Mouse (Mus musculus): ENCODE data around the gene Dnaja3. TPM values are rescaled to one million over a fixed set of nuclear protein-coding genes. Genes with fewer than 3 reads are reported as not detected.
A peak's percentile ranks its signal among the peaks of the same experiment; 100 is the strongest.

The Dnaja3 gene
- polyA plus RNA-seq, 1 experiment from 2014 or later = 79.6 TPM

DNA sequence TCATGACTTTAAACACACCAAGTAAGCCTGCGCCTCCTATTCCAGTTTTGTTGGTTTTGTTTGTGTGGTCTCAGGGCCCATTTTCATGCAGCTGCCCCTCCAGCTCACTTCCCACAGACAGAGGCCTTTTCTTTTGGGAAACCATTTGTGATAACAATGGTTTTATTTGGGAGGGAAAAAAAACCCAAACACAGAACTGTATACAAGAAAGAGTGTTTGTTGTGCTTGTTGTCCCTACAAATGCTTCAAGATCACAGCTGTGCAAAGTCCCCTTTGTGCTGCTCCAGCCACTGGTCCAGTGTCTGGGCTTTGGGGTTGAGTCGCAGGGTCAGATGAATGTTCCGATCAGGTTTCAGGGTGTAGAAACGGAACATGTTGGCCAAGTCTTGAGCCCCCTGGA, 71.4 kb downstream of the Dnaja3 start:
- H3K4me1 ChIP-seq (replicated peaks) = no peaks in the 10 kb centered on the region
- no peak overlapping the region for H3K27ac ChIP-seq
- H3K9me3 ChIP-seq (replicated peaks) = no peaks in the 10 kb centered on the region
- H3K36me3 ChIP-seq = peaks cover 44% of the 10 kb centered on the region
- ATAC-seq (replicated peaks; ENCODE audit: insufficient number of reproducible peaks, insufficient read depth, low FRiP score, low read depth) = no peak
- no peak overlapping the region for H3K4me3 ChIP-seq
- no peak overlapping the region for H3K9ac ChIP-seq
- no peaks in the 10 kb centered on the region for H3K27me3 ChIP-seq
- WGBS = 87% methylated on average over 4 of the region's 4 CpGs
- H3K4me2 ChIP-seq = no peak overlapping the region

GRCm38 (mm10) chr16:4713861-4714710, 74.3 kb downstream of the Dnaja3 start:
- Histone ChIP-seq H3K9me3 (replicated peaks) (no peaks in the 10 kb centered on the region), H3K9ac (no peak overlapping the region), H3K27me3 (no peaks in the 10 kb centered on the region), H3K4me1 (replicated peaks) (peaks cover 4% of the 10 kb centered on the region; the same call in 1 of the 2 replicates), H3K4me2 (no peak overlapping the region), H3K36me3 (peaks cover 20% of the 10 kb centered on the region; the same call in 1 of the 2 replicates), H3K27ac (no peak overlapping the region), H3K4me3 (no peak overlapping the region)
- 72% methylated on average over 17 of the region's 17 CpGs for WGBS
- no peak; the same call in 1 of the 2 replicates for ATAC-seq (replicated peaks; ENCODE audit: insufficient number of reproducible peaks, insufficient read depth, low FRiP score, low read depth)

DNA sequence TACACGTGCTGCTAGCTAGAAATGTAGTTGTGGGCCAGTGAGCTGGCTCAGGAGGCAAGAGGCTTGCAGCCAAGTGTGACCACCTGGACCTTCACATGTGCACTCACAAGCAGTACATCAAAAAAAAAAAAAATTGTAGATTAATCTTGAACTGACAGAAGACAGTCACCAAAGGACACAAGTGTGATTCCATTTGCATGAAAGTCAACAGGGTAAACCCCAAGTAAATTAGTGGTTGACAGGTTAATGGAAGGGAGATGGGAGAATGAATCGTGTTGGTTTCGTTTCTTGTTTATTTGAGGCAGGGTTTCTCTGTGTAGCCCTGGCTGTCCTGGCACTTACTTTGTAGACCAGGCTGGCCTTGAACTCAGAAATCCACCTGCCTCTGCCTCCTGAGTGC, 78.1 kb downstream of the Dnaja3 start:
- no peaks in the 10 kb centered on the region for H3K9me3 ChIP-seq (replicated peaks)
- H3K9ac ChIP-seq = peak overlapping the region; percentile 56; the same call in 1 of the 2 replicates
- H3K27ac ChIP-seq = no peak overlapping the region
- peak overlapping the region; percentile 70 for H3K4me3 ChIP-seq
- 80% methylated on average over 3 of the region's 3 CpGs for WGBS
- peaks cover 8% of the 10 kb centered on the region; the same call in 1 of the 2 replicates for H3K4me1 ChIP-seq (replicated peaks)
- H3K36me3 ChIP-seq = 0 out of 2 replicates have a peak, but pooled peaks cover 7% of the 10 kb centered on the region
- no peak for ATAC-seq (replicated peaks; ENCODE audit: insufficient number of reproducible peaks, insufficient read depth, low FRiP score, low read depth)
- H3K4me2 ChIP-seq = peak overlapping the region; percentile 73
- H3K27me3 ChIP-seq = no peaks in the 10 kb centered on the region

DNA sequence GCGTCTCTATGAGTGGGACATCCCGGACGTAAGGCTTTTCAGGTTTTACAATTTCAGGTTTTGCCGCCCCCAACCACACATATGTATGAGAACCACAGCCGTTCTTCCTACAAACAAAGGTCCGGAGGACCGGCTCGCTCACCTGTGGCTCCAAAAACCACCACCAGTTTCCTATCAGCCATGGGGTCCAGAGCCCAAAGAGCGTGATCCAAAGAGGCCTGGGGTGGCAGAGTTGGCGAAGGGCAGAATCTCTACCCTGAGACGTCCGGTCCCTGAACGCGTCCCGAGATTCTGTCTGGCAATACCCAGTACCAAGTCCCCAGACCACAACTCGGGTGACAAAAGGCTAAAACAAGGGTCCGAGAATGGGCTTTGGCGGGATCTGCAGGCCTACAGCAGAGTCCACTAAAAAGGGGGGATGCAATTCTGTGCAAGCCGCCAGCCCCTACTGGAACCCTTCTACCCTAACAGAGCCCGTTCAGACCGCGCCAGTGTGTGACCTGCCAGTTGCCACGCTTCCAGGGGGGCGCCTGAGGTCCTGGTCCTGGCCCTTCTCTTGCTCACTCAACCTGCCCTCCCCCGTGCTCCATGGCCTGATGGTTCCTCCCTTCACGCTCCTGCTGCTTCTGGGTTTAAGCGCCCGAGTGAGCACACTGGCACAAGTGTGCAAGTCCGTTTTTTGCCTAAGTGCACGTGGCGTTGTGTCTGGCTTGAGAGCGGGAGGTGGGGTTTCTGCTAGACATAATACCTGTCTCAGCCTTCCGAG, 79.1 kb downstream of the Dnaja3 start, which contains the start of gene Nmral1:
Gene Nmral1, minus strand, starts transcription at position 604 of the 766 bp plus-strand sequence.
- H3K4me2 ChIP-seq = peak within 1 kb of the TSS; percentile 73
- 9% methylated on average over 33 of the region's 33 CpGs for WGBS
- H3K36me3 ChIP-seq = 0 out of 2 replicates have a peak, but pooled peaks cover 7% of the 10 kb centered on the region

GRCm38 (mm10) chr16:4722128-4722914, 82.5 kb downstream of the Dnaja3 start:
- Histone ChIP-seq H3K27me3 (no peaks in the 10 kb centered on the region), H3K4me3 (no peak overlapping the region), H3K36me3 (no peaks in the 10 kb centered on the region), H3K9me3 (replicated peaks) (no peaks in the 10 kb centered on the region), H3K9ac (no peak overlapping the region), H3K4me2 (no peak overlapping the region), H3K4me1 (replicated peaks) (peaks cover 12% of the 10 kb centered on the region), H3K27ac (no peak overlapping the region)
- ATAC-seq (replicated peaks; ENCODE audit: insufficient number of reproducible peaks, insufficient read depth, low FRiP score, low read depth) = no peak
- 61% methylated on average over 7 of the region's 7 CpGs for WGBS

More for the DNA sequence above, 79.1 kb downstream of the Dnaja3 start, which contains the start of gene Nmral1:
- Histone ChIP-seq H3K4me1 (replicated peaks) (peaks cover 8% of the 10 kb centered on the region; the same call in 1 of the 2 replicates), H3K9me3 (replicated peaks) (no peaks in the 10 kb centered on the region), H3K27ac (peak within 1 kb of the TSS; percentile 35; the same call in 1 of the 2 replicates), H3K4me3 (peak within 1 kb of the TSS; percentile 70), H3K27me3 (no peaks in the 10 kb centered on the region), H3K9ac (peak within 1 kb of the TSS; percentile 56)
- peak; percentile 72 for ATAC-seq (replicated peaks; ENCODE audit: insufficient number of reproducible peaks, insufficient read depth, low FRiP score, low read depth)

DNA sequence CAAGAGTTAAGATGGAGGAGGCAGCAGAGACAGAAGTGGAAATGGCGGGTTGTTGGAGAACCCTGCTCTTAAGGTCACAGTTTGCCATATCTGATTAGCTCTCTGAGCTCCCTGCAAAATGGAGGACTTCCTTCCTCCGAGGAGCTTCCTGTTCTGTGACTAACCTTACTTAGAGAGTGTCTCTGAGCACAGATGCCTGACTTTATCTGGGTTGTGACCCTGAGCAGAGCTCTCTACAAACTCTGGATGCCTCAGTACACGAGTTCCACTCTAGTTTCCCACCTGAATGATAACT, 83.1 kb downstream of the Dnaja3 start:
- 57% methylated on average over 3 of the region's 3 CpGs for WGBS
- no peak overlapping the region for H3K9ac ChIP-seq
- no peak overlapping the region for H3K27ac ChIP-seq

DNA sequence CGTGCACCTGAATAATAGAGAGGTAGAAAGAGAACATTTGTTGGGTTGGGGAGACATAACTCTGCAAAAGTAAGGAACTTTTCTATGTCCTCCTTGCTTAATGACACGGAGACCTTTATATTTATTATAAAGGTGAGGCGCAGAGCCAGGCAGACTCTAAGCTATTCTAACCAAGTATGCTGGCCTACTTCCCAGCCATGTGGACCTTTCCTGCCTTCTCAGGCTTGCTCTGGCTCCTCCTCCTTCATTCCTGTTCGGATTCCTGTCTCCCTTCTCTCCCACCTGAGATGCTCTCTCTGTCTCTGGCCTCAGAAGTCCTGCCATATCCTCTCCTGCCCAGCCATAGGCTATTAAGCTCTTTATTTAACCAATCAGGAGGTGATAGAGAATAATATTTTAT, 85.5 kb downstream of the Dnaja3 start:
- no peak for ATAC-seq (replicated peaks; ENCODE audit: insufficient number of reproducible peaks, insufficient read depth, low FRiP score, low read depth)
- H3K4me1 ChIP-seq (replicated peaks) = peaks cover 18% of the 10 kb centered on the region
- H3K4me2 ChIP-seq = no peak overlapping the region
- H3K9me3 ChIP-seq (replicated peaks) = no peaks in the 10 kb centered on the region
- H3K27me3 ChIP-seq = no peaks in the 10 kb centered on the region
- WGBS = 67% methylated on average over 4 of the region's 4 CpGs
- H3K4me3 ChIP-seq = no peak overlapping the region
- no peak overlapping the region for H3K9ac ChIP-seq
- H3K36me3 ChIP-seq = no peaks in the 10 kb centered on the region
- H3K27ac ChIP-seq = no peak overlapping the region

More for the DNA sequence above, 83.1 kb downstream of the Dnaja3 start:
- Histone ChIP-seq H3K4me1 (replicated peaks) (peaks cover 16% of the 10 kb centered on the region), H3K36me3 (no peaks in the 10 kb centered on the region), H3K4me2 (no peak overlapping the region), H3K27me3 (no peaks in the 10 kb centered on the region), H3K4me3 (no peak overlapping the region), H3K9me3 (replicated peaks) (no peaks in the 10 kb centered on the region)
- ATAC-seq (replicated peaks; ENCODE audit: insufficient number of reproducible peaks, insufficient read depth, low FRiP score, low read depth) = no peak

- peak within 1 kb of the TSS; percentile 72 for H3K4me2 ChIP-seq
- no peaks in the 10 kb centered on the region for H3K9me3 ChIP-seq (replicated peaks)
- H3K4me3 ChIP-seq = peak within 1 kb of the TSS; percentile 73
- WGBS = 4% methylated on average over 35 of the region's 35 CpGs
- no peaks in the 10 kb centered on the region for H3K36me3 ChIP-seq
- peak within 1 kb of the TSS; percentile 81 for H3K9ac ChIP-seq
- peak; percentile 94 for ATAC-seq (replicated peaks; ENCODE audit: insufficient number of reproducible peaks, insufficient read depth, low FRiP score, low read depth)
- H3K27me3 ChIP-seq = no peaks in the 10 kb centered on the region
- H3K27ac ChIP-seq = peak within 1 kb of the TSS; percentile 87
- H3K4me1 ChIP-seq (replicated peaks) = peaks cover 20% of the 10 kb centered on the region
Observed at GRCm38 (mm10) chr16:4725780-4726527, 86.2 kb downstream of the Dnaja3 start, which contains the start of gene Hmox2. Hmox2 (plus strand) TSS chr16:4726361.

- Histone ChIP-seq H3K9ac (peak overlapping the region; percentile 81), H3K4me3 (peak overlapping the region; percentile 73), H3K4me1 (replicated peaks) (peaks cover 20% of the 10 kb centered on the region), H3K36me3 (no peaks in the 10 kb centered on the region), H3K9me3 (replicated peaks) (no peaks in the 10 kb centered on the region), H3K27ac (peak overlapping the region; percentile 87), H3K27me3 (no peaks in the 10 kb centered on the region), H3K4me2 (peak overlapping the region; percentile 72)
- ATAC-seq (replicated peaks; ENCODE audit: insufficient number of reproducible peaks, insufficient read depth, low FRiP score, low read depth) = peak; percentile 71
- 1% methylated on average over 40 of the region's 40 CpGs for WGBS
Observed at GRCm38 (mm10) chr16:4726528-4727128, 86.8 kb downstream of the Dnaja3 start.

GRCm38 (mm10) chr16:4727526-4727925, 87.7 kb downstream of the Dnaja3 start:
- ATAC-seq (replicated peaks; ENCODE audit: insufficient number of reproducible peaks, insufficient read depth, low FRiP score, low read depth) = no peak
- Histone ChIP-seq H3K27me3 (no peaks in the 10 kb centered on the region), H3K4me3 (peak overlapping the region; percentile 73), H3K4me1 (replicated peaks) (peaks cover 20% of the 10 kb centered on the region), H3K9me3 (replicated peaks) (no peaks in the 10 kb centered on the region), H3K4me2 (peak overlapping the region; percentile 72), H3K9ac (no peak overlapping the region), H3K27ac (peak overlapping the region; percentile 54; the same call in 1 of the 2 replicates), H3K36me3 (no peaks in the 10 kb centered on the region)
- WGBS = 84% methylated on average over 1 of the region's 1 CpGs
